Mouse (Mus musculus): ENCODE data around the gene Ano6. TPM values are rescaled to one million over a fixed set of nuclear protein-coding genes. Genes with fewer than 3 reads are reported as not detected.

Gene Ano6
- polyA plus RNA-seq, 1 experiment, result 24.4 TPM

DNA sequence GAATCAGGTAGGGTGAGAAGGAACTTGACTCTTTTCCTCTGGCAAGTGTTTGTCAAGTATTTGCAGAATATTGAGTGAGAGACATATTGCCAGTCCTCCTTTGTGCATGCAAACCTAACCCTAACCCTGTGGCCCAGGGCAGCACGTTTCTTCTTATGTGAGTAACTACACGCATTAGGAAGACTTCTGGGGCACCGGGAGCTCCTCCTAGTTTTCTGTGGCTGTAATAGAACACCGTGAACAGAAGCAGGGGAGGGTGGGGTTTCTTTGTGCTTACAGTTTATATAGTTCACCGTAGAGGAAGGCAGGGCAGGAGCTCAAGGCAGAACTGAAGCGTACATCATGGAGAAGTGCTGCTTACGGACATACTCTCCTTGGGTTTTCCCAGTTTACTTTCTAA, 65.3 kb downstream of the Ano6 start:
- 83% methylated on average over 7 of the region's 7 CpGs for WGBS

DNA sequence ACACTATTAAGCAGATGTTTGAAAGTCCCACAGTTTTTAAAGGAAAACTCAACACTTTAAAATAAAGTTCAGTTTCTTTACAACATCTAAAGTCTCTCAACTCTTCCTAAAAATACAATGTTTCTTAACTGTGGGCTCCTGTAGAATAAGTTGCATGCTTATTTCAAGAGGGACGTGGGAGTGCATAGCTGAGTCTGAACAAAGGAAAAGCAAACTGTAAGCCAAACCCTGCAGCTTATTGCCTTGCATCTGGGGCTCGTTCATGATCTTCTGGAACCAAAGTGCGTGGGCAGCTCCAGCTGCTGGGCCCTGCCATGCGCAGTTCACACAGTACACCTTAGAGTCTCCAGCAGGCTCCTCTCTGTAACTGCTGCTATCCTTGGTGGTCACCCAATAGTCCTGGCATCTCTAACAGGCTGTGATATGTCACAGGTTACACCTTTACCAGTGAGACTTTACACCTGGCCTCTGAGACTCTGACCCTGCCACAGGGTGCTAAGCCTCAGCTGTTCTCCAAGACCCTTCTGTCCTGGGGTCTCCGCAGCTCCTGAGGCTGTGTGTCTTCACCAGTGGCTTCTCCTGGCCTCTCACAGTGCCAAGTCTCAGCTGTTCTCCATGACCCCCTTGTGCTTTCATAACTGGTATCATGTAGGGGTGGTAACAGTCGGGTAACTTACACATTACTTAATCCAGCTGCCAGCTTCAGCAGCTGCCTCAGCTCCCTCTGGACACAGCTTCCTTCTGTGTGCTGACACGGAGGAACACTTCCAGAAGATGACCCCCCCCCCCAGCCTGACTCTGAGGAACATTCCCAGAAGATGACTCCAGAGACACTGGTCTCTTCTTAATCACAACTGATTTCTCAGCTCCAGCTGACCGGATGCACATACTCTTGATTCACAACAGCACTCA, 66.3 kb downstream of the Ano6 start:
- no peak overlapping the region for H3K4me3 ChIP-seq (replicated peaks; ENCODE audit: control insufficient read depth, low read depth, low read length)
- no peak for TF ChIP-seq CTCF (IDR thresholded peaks at IDR 0.05; ENCODE audit: control insufficient read depth, insufficient read depth, low read length)
- TF ChIP-seq POLR2A (IDR thresholded peaks at IDR 0.05; ENCODE audit: borderline replicate concordance, control insufficient read depth, low read depth, low read length), result no peak
- H3K27ac ChIP-seq (ENCODE audit: control insufficient read depth, insufficient read depth, low read depth, low read length, poor library complexity), result no peak overlapping the region
- H3K4me1 ChIP-seq (ENCODE audit: control insufficient read depth, insufficient read depth, low read length), result no peaks in the 10 kb centered on the region; the same call in 1 of the 2 replicates
- 73% methylated on average over 8 of the region's 8 CpGs for WGBS

More for the DNA sequence above, 65.3 kb downstream of the Ano6 start:
- H3K4me1 ChIP-seq (ENCODE audit: control insufficient read depth, insufficient read depth, low read length), result no peaks in the 10 kb centered on the region; the same call in 1 of the 2 replicates
- no peak overlapping the region for H3K27ac ChIP-seq (ENCODE audit: control insufficient read depth, insufficient read depth, low read depth, low read length, poor library complexity)
- TF ChIP-seq CTCF (IDR thresholded peaks at IDR 0.05; ENCODE audit: control insufficient read depth, insufficient read depth, low read length), result no peak
- TF ChIP-seq POLR2A (IDR thresholded peaks at IDR 0.05; ENCODE audit: borderline replicate concordance, control insufficient read depth, low read depth, low read length), result no peak
- H3K4me3 ChIP-seq (replicated peaks; ENCODE audit: control insufficient read depth, low read depth, low read length), result no peak overlapping the region

DNA sequence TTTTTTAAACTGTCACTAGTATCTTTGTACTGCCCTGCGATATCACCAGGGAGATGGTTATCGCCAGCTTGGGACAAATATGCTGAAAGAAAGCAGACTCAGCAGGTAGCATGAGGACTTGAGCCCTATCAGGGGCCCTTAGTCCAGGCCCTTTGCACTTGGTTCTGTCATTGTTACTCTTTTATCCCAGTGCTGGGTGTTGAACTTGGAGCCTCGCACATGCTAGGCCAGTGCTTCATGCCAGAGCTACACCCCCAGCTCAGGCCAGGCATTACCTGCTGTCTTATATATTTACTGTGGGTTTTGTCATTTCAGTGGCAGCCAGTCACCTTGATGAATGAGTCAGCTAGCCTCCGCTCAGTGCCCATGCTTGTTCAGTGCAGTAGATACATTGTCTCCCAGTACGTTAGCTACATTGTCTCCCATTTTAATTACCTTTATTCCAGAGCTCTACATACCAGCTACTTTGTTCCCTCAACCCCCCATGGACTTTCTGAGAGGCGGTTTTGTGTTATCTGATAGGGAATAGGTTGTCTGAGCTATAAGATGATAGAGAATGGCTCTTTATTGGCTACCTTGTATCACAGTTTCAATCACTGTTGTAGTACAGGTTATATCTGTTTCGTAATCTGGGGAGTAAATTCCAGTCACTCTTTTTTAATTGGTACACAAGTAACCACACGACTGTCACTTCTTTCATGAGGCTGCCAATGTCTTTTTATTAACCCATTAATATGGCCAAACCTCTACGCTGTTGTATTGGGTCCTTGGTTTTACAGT, 68.4 kb downstream of the Ano6 start:
- TF ChIP-seq POLR2A (IDR thresholded peaks at IDR 0.05; ENCODE audit: borderline replicate concordance, control insufficient read depth, low read depth, low read length) (no peak), CTCF (IDR thresholded peaks at IDR 0.05; ENCODE audit: control insufficient read depth, insufficient read depth, low read length) (no peak)
- 84% methylated on average over 9 of the region's 9 CpGs for WGBS

DNA sequence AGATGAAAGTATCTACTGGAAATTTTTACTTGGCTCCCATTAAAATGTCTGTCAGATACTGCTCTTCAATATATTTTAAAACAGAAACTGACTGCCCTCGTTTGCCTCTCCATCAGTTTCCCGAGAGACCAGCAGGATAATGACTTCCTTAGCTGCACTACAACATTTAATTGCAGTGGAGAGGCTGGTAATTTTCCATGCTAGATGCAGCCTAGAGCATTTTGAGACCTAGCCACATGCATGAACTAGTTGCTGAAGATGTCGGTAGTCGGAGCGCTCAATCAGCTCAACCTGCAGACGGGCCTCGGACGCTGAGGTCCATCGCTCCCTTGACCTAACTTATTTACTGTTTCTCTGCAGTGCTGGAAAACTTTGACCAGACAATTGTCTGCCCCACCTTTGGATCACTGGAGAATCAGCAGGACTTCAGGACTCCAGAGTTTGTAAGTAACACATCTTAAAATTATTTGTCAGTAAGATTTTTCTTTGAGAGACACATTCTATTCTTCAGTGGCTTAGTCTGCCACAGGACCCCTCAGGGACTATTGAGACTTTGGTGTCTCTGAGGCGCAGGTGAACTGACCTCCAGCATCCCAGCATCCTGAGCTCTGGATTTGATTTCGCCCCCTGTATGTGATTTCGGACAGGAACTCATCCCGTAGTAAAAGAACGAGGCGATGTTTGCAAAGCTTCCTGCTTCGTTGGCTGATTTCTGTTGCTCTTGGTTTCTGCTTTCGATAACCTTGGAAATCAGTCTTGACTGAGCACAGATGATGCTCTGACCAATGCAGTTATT, 73.4 kb downstream of the Ano6 start:
- 89% methylated on average over 17 of the region's 17 CpGs for WGBS
- TF ChIP-seq CTCF (IDR thresholded peaks at IDR 0.05; ENCODE audit: control insufficient read depth, insufficient read depth, low read length) (no peak), POLR2A (IDR thresholded peaks at IDR 0.05; ENCODE audit: borderline replicate concordance, control insufficient read depth, low read depth, low read length) (no peak)
- Histone ChIP-seq H3K27ac (ENCODE audit: control insufficient read depth, insufficient read depth, low read depth, low read length, poor library complexity) (no peak overlapping the region), H3K4me3 (replicated peaks; ENCODE audit: control insufficient read depth, low read depth, low read length) (no peak overlapping the region), H3K4me1 (ENCODE audit: control insufficient read depth, insufficient read depth, low read length) (no peaks in the 10 kb centered on the region)

More for the DNA sequence above, 68.4 kb downstream of the Ano6 start:
- Histone ChIP-seq H3K4me1 (ENCODE audit: control insufficient read depth, insufficient read depth, low read length) (no peaks in the 10 kb centered on the region; the same call in 1 of the 2 replicates), H3K27ac (ENCODE audit: control insufficient read depth, insufficient read depth, low read depth, low read length, poor library complexity) (no peak overlapping the region), H3K4me3 (replicated peaks; ENCODE audit: control insufficient read depth, low read depth, low read length) (no peak overlapping the region)

GRCm38 (mm10) chr15:95865311-95866100, 74.9 kb downstream of the Ano6 start:
- H3K4me3 ChIP-seq (replicated peaks; ENCODE audit: control insufficient read depth, low read depth, low read length), result no peak overlapping the region
- H3K27ac ChIP-seq (ENCODE audit: control insufficient read depth, insufficient read depth, low read depth, low read length, poor library complexity), result no peak overlapping the region
- no peaks in the 10 kb centered on the region; the same call in 1 of the 2 replicates for H3K4me1 ChIP-seq (ENCODE audit: control insufficient read depth, insufficient read depth, low read length)
- TF ChIP-seq POLR2A (IDR thresholded peaks at IDR 0.05; ENCODE audit: borderline replicate concordance, control insufficient read depth, low read depth, low read length), result no peak
- no peak for TF ChIP-seq CTCF (IDR thresholded peaks at IDR 0.05; ENCODE audit: control insufficient read depth, insufficient read depth, low read length)
- WGBS, result 82% methylated on average over 17 of the region's 17 CpGs

- Histone ChIP-seq H3K27ac (ENCODE audit: control insufficient read depth, insufficient read depth, low read depth, low read length, poor library complexity) (no peak overlapping the region), H3K4me3 (replicated peaks; ENCODE audit: control insufficient read depth, low read depth, low read length) (no peak overlapping the region), H3K4me1 (ENCODE audit: control insufficient read depth, insufficient read depth, low read length) (peaks cover 1% of the 10 kb centered on the region)
- WGBS, result 74% methylated on average over 4 of the region's 4 CpGs
- TF ChIP-seq CTCF (IDR thresholded peaks at IDR 0.05; ENCODE audit: control insufficient read depth, insufficient read depth, low read length) (no peak), POLR2A (IDR thresholded peaks at IDR 0.05; ENCODE audit: borderline replicate concordance, control insufficient read depth, low read depth, low read length) (no peak)
Measured at GRCm38 (mm10) chr15:95868172-95868571, 77.5 kb downstream of the Ano6 start.

DNA sequence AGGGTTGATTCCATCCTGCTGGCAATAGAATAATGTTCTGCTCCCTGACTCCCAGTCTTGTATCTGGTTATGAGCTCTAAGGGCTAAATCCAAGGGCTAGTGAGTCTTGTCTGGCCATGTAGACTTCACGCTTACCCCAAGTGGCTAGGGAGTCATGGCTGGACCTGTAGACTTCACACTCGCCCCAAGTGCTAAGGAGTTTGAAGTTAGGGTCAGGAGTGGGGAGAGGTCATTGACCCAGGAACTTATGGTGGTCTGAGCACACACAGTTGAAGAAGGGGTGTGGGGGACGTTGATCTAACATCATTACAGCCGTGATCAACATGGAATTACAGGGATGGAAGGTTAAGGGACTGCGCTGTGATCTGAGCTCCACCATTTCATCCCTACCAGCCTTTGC, 79.0 kb downstream of the Ano6 start:
- Histone ChIP-seq H3K4me1 (ENCODE audit: control insufficient read depth, insufficient read depth, low read length) (peaks cover 2% of the 10 kb centered on the region), H3K27ac (ENCODE audit: control insufficient read depth, insufficient read depth, low read depth, low read length, poor library complexity) (no peak overlapping the region), H3K4me3 (replicated peaks; ENCODE audit: control insufficient read depth, low read depth, low read length) (no peak overlapping the region)
- TF ChIP-seq CTCF (IDR thresholded peaks at IDR 0.05; ENCODE audit: control insufficient read depth, insufficient read depth, low read length) (no peak), POLR2A (IDR thresholded peaks at IDR 0.05; ENCODE audit: borderline replicate concordance, control insufficient read depth, low read depth, low read length) (no peak)
- 91% methylated on average over 5 of the region's 5 CpGs for WGBS

Data from bone marrow, adult 2 months (tissue).